Mouse (Mus musculus) heart, adult 2 months (tissue): Measurements from ENCODE around the gene Gucy2f.

Experiments
- CTCF ChIP-seq: fragments of 200-600 bp; IDR thresholded peaks from 2 replicates; pipeline ENCODE4 v1.8.1; 2022; ENCODE audit warnings: antibody characterized with exemption, mild to moderate bottlenecking, moderate library complexity
- POLR2A ChIP-seq: fragments of 200-500 bp; IDR thresholded peaks from 2 replicates; pipeline ENCODE4 v1.6.1; 2011; ENCODE audit warnings: mild to moderate bottlenecking, low read depth, low read length, control low read depth; ENCODE audit not compliant: insufficient read depth

GRCm38 (mm10) chrX:142195551-142195950 lies 1.2 kb downstream of the Gucy2f start:
- TF ChIP-seq POLR2A (no peak), CTCF (no peak)
